Comparison of ENCODE assay signal across 8 mouse cellular contexts in the genomic region with DNA sequence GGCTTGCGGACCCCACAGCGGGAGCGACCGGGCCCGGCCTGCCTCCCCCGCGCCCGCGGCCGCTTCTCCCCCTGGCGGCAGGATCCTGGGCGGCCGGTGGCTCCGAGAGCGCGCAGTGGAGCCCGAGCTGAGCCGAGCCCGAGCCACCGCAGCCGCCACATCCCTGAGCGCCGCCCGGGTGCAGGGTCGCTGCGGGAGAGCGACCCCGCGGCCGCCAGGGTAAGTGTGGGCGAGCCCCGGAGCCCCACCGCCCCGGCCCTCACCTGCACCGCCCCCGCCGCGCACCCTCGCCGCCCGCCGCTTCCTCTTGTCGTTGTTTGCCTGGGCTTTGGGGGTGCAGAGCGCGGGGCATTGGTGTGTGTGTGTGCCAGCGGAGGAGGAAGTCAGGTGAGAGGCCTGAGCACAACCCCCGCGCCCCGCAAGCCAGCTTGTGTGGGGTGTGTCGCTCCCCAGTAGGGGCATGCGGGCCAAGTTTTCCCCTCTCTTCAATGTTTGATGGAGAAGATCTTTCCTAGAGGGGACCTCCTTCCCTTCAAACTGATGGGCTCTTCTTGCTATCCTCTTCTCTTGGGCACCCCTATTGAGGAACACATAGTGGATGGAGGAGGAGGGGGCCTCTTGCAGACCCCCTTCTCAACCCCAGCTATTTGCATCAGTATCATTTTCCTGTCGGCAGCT. TPM values are rescaled to one million over a fixed set of nuclear protein-coding genes. Genes with fewer than 3 reads are reported as not detected.
DNase-seq lines count a peak whose midpoint lies in the region; ATAC-seq and TF ChIP-seq lines count a peak whose summit lies in the region.

Gene Satb1 (minus strand): TSS at position 391 of the 678 bp plus-strand sequence.

- H3K9ac ChIP-seq in embryonic facial prominence, embryonic 14.5 days (ENCODE audit: low read depth, low read length): peak within 1 kb of the TSS; percentile 71
- H3K9ac ChIP-seq in kidney, embryonic 15.5 days: peak within 1 kb of the TSS; percentile 49
- peak within 1 kb of the TSS; percentile 39; the same call in 1 of the 2 replicates for H3K9ac ChIP-seq in liver, embryonic 13.5 days

- H3K27ac ChIP-seq in embryonic facial prominence, embryonic 14.5 days (replicated peaks; ENCODE audit: low read depth, low read length): no peak within 1 kb of the TSS
- peak within 1 kb of the TSS; percentile 73 for H3K27ac ChIP-seq in heart, embryonic 10.5 days
- no peak within 1 kb of the TSS for H3K27ac ChIP-seq in kidney, embryonic 15.5 days
- H3K27ac ChIP-seq in liver, embryonic 13.5 days: no peak within 1 kb of the TSS

- peak within 1 kb of the TSS; percentile 99 for H3K4me2 ChIP-seq in embryonic facial prominence, embryonic 14.5 days (ENCODE audit: low read depth, low read length)
- peak within 1 kb of the TSS; percentile 100 for H3K4me2 ChIP-seq in kidney, embryonic 15.5 days
- peak within 1 kb of the TSS; percentile 76 for H3K4me2 ChIP-seq in liver, embryonic 13.5 days
- H3K4me2 ChIP-seq in myocyte (ENCODE audit: low read depth): peak within 1 kb of the TSS; percentile 64

- WGBS in embryonic facial prominence, embryonic 14.5 days: under 1% methylated on average over 10 of the region's 52 CpGs
- WGBS in heart, embryonic 10.5 days: 0% methylated on average over 49 of the region's 52 CpGs
- WGBS in kidney, embryonic 15.5 days: under 1% methylated on average over 42 of the region's 52 CpGs
- WGBS in liver, embryonic 13.5 days (ENCODE audit: insufficient replicate concordance): under 1% methylated on average over 40 of the region's 52 CpGs

- DNase-seq in layer of hippocampus, adult 18-20 months (ENCODE audit: low spot score in 2 of 2): no peak
- DNase-seq in layer of hippocampus, adult 9-10 months (ENCODE audit: low spot score): no peak
- peak; percentile 68 for DNase-seq in embryonic facial prominence, embryonic 14.5 days (ENCODE audit: low spot score)
- DNase-seq in heart, embryonic 10.5 days (ENCODE audit: low spot score): no peak
- no peak for DNase-seq in liver, embryonic 13.5 days
- DNase-seq in splenic B cell, adult 2 months (ENCODE audit: low read depth, low spot score): peak; percentile 90

- H3K27me3 ChIP-seq in embryonic facial prominence, embryonic 14.5 days (replicated peaks; ENCODE audit: control insufficient read depth, insufficient read depth, low read length): peaks cover 54% of the 10 kb centered on the region
- H3K27me3 ChIP-seq in heart, embryonic 10.5 days (ENCODE audit: insufficient read depth, poor library complexity, severe bottlenecking): peaks cover 75% of the 10 kb centered on the region
- H3K27me3 ChIP-seq in kidney, embryonic 15.5 days: peaks cover 73% of the 10 kb centered on the region
- peaks cover 67% of the 10 kb centered on the region for H3K27me3 ChIP-seq in liver, embryonic 13.5 days
- peaks cover 25% of the 10 kb centered on the region for H3K27me3 ChIP-seq in myocyte (ENCODE audit: control insufficient read depth, insufficient read depth, insufficient read length)
- H3K27me3 ChIP-seq in splenic B cell, adult 2 months (ENCODE audit: control insufficient read depth, insufficient read depth, low read length, poor library complexity, severe bottlenecking): no peaks in the 10 kb centered on the region

- H3K9me3 ChIP-seq in embryonic facial prominence, embryonic 14.5 days (ENCODE audit: control insufficient read depth, low read length): no peaks in the 10 kb centered on the region
- no peaks in the 10 kb centered on the region for H3K9me3 ChIP-seq in heart, embryonic 10.5 days
- no peaks in the 10 kb centered on the region for H3K9me3 ChIP-seq in kidney, embryonic 15.5 days (replicated peaks)
- H3K9me3 ChIP-seq in liver, embryonic 13.5 days (replicated peaks): no peaks in the 10 kb centered on the region

- no peaks in the 10 kb centered on the region for H3K4me1 ChIP-seq in embryonic facial prominence, embryonic 14.5 days (ENCODE audit: control insufficient read depth, insufficient read depth, low read length)
- peaks cover 15% of the 10 kb centered on the region for H3K4me1 ChIP-seq in heart, embryonic 10.5 days
- peaks cover 23% of the 10 kb centered on the region for H3K4me1 ChIP-seq in kidney, embryonic 15.5 days
- peaks cover 10% of the 10 kb centered on the region; the same call in 1 of the 2 replicates for H3K4me1 ChIP-seq in liver, embryonic 13.5 days (replicated peaks)

- no peaks in the 10 kb centered on the region for H3K79me2 ChIP-seq in myocyte (ENCODE audit: control insufficient read depth, insufficient read depth)

- TF ChIP-seq POLR2A in myocyte (IDR thresholded peaks at IDR 0.05; ENCODE audit: insufficient read length, low read depth): no peak

- no peak within 1 kb of the TSS for H3ac ChIP-seq in myocyte (ENCODE audit: control insufficient read depth, insufficient read length)

- ATAC-seq in embryonic facial prominence, embryonic 14.5 days (ENCODE audit: low read depth): peak; percentile 94
- ATAC-seq in kidney, embryonic 15.5 days (replicated peaks; ENCODE audit: low FRiP score): peak; percentile 95
- ATAC-seq in liver, embryonic 13.5 days (ENCODE audit: low read depth): no peak; the same call in none of the 2 replicates

- H3K36me3 ChIP-seq in embryonic facial prominence, embryonic 14.5 days (ENCODE audit: control insufficient read depth, insufficient read depth, low read length): no peaks in the 10 kb centered on the region
- no peaks in the 10 kb centered on the region for H3K36me3 ChIP-seq in heart, embryonic 10.5 days
- no peaks in the 10 kb centered on the region for H3K36me3 ChIP-seq in kidney, embryonic 15.5 days
- H3K36me3 ChIP-seq in liver, embryonic 13.5 days: no peaks in the 10 kb centered on the region
- no peaks in the 10 kb centered on the region for H3K36me3 ChIP-seq in myocyte (ENCODE audit: control insufficient read depth, insufficient read depth)
- no peaks in the 10 kb centered on the region for H3K36me3 ChIP-seq in splenic B cell, adult 2 months (ENCODE audit: control insufficient read depth, insufficient read depth, low read length, poor library complexity, severe bottlenecking)

- peak within 1 kb of the TSS; percentile 71 for H3K4me3 ChIP-seq in embryonic facial prominence, embryonic 14.5 days (ENCODE audit: low read depth, low read length)
- peak within 1 kb of the TSS; percentile 80 for H3K4me3 ChIP-seq in heart, embryonic 10.5 days
- H3K4me3 ChIP-seq in kidney, embryonic 15.5 days (replicated peaks): peak within 1 kb of the TSS; percentile 69
- peak within 1 kb of the TSS; percentile 61 for H3K4me3 ChIP-seq in liver, embryonic 13.5 days (replicated peaks)
- H3K4me3 ChIP-seq in myocyte: no peak within 1 kb of the TSS

TF ChIP-seq in myocyte, 11 proteins besides CTCF, POLR2A, EP300 and RAD21:
- TF ChIP-seq MYOG (IDR thresholded peaks at IDR 0.05; ENCODE audit: control insufficient read depth in 1 of 3, insufficient read depth in 1 of 3, insufficient read length in 2 of 3, low read depth in 2 of 3) (no peak), E2F4 (IDR thresholded peaks at IDR 0.05; ENCODE audit: insufficient read depth) (no peak), REST (IDR thresholded peaks at IDR 0.05; ENCODE audit: insufficient read depth, insufficient read length) (no peak), POLR2AphosphoS2 (IDR thresholded peaks at IDR 0.05; ENCODE audit: insufficient read length, low read depth) (no peak), TCF12 (IDR thresholded peaks at IDR 0.05; ENCODE audit: insufficient read depth, poor library complexity, severe bottlenecking) (no peak), CEBPB (IDR thresholded peaks at IDR 0.05; ENCODE audit: insufficient read depth, poor library complexity, severe bottlenecking) (no peak), USF1 (IDR thresholded peaks at IDR 0.05; ENCODE audit: low read depth) (no peak), TCF3 (IDR thresholded peaks at IDR 0.05; ENCODE audit: insufficient read length, low read depth) (no peak), MYOD1 (IDR thresholded peaks at IDR 0.05; ENCODE audit: control insufficient read depth in 1 of 3, insufficient read length in 2 of 3, low read depth in 2 of 3) (no peak), MAX (IDR thresholded peaks at IDR 0.05; ENCODE audit: low read depth) (no peak), SRF (IDR thresholded peaks at IDR 0.05; ENCODE audit: control insufficient read depth, insufficient read length, low read depth) (no peak)

RNA-seq across cellular contexts. Expression of gene Satb1, which starts in this region (rescaled TPM):
- 10 to 100 TPM; 67.6 to 74.5 TPM for total RNA-seq in layer of hippocampus, adult 18-20 months (2021)
- polyA plus RNA-seq in embryonic facial prominence, embryonic 14.5 days (2014; fragmentation: Nextera tagmentation; extraction: Ambion mirVana): 18.8 and 20.0 TPM in 2 replicates
- polyA plus RNA-seq in heart, embryonic 10.5 days (2016; fragmentation: Nextera tagmentation; extraction: Ambion mirVana): 7.2 and 9.0 TPM in 2 replicates
- polyA plus RNA-seq in kidney, embryonic 15.5 days (2015; fragmentation: Nextera tagmentation; extraction: Ambion mirVana): 6.7 and 7.4 TPM in 2 replicates
- polyA plus RNA-seq in liver, embryonic 13.5 days (2015; fragmentation: Nextera tagmentation; extraction: Ambion mirVana): 1.2 and 1.6 TPM in 2 replicates
- polyA plus RNA-seq in myocyte (2012; fragmentation: generic; extraction: Trizol): 0.67 TPM

Comparison
In these comparisons a context has a peak if more than half of its experiments do, and no peak if none do; other contexts are left out.
1. DNase-seq: peak in embryonic facial prominence, embryonic 14.5 days (single experiment) and splenic B cell, adult 2 months (single experiment); none in layer of hippocampus, adult 18-20 months (0 of 2), layer of hippocampus, adult 9-10 months (single experiment), heart, embryonic 10.5 days (single experiment) and liver, embryonic 13.5 days (single experiment).
2. Peak in every context shown above with its lines, with median percentiles within 50 percentile points of each other: H3K4me2 ChIP-seq and H3K9ac ChIP-seq.